Mouse (Mus musculus) liver, embryonic 14.5 days (tissue): Measurements from ENCODE around the gene Ezr.

ENCODE experiments used
- CTCF ChIP-seq: IDR thresholded peaks from 2 replicates; pipeline ENCODE4 v1.5.1; 2016; ENCODE audit warnings: antibody characterized with exemption, low read depth, control low read depth
- EP300 ChIP-seq: IDR thresholded peaks from 2 replicates; pipeline ENCODE4 v1.6.1; 2016; ENCODE audit warnings: antibody characterized with exemption, low read depth

- TF ChIP-seq CTCF = no peak
- no peak for TF ChIP-seq EP300
Observed at GRCm38 (mm10) chr17:6731132-6731531, 51.5 kb downstream of the Ezr start.
